Mouse (Mus musculus) CD4-positive helper T cell, adult 2 months (primary cell): ENCODE measurements at regions not wholly inside any gene's neighbourhood (a gene's known extent, or its start where the extent isn't known, plus 50 kb on each side); places are given as distances from the start of the nearest gene placed in this dataset.
"Not testable (repeated sequence)": the region's sequence is repeated elsewhere in the genome, so short reads cannot be mapped to it uniquely, and the experiment has no call there.

Experiments
- DNase-seq: peaks from one replicate; pipeline ENCODE4 v3.0.0-alpha.2; 2012; ENCODE audit warnings: low read depth, missing footprints, low spot score

DNA sequence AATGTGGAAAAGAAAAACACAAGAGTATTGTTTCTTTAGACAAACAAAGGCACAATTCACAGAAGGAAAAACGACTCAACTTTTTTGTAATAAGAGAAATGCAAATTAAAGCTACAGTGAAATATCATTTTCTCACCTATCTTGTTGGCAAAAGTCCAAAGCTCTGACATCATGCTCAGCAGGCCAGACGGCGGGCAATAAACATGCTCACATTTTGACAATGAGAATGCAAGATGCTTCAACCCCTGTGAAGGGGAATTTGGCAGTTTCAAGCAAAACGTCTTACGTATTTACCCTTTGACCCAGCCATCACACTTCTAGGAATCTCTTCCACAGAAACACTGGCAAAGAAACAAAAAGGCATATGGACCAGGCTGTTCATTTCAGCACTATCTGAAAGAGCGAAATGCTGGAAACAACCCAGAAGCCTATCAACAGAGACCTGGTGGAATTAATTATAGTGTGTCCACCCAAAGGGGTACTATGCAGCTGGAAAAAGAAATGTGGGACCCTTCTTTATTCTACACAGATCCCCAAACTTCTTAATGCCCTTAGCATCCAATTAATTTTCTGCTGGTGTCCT is 203.4 kb upstream of the 2610301B20Rik start:
- no peak for DNase-seq

DNA sequence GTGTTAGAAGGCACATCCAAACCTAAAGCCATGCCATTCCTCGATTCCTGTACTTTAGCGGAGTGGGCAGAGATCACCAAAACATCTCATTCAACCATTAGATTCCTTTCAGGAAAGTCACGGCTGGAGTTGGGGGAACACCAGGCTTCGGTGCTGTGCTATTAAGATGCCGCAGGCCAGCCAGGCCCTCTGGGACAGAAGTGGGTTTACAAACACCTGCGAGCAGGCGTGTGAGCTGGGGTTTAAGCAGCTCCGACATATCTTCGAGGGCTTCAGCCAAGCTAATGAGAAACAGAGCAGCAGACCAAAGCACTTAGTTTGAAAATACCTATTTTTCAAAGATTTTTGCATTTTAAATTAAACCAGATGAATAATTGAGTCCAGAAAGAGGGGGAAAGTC is 183.2 kb upstream of the 2610301B20Rik start:
- DNase-seq, result no peak

- DNase-seq, result no peak
Measured at GRCm38 (mm10) chr4:10692860-10693259, 181.4 kb upstream of the 2610301B20Rik start.

- DNase-seq, result no peak
Measured at GRCm38 (mm10) chr4:10693446-10694105, 180.7 kb upstream of the 2610301B20Rik start.

DNA sequence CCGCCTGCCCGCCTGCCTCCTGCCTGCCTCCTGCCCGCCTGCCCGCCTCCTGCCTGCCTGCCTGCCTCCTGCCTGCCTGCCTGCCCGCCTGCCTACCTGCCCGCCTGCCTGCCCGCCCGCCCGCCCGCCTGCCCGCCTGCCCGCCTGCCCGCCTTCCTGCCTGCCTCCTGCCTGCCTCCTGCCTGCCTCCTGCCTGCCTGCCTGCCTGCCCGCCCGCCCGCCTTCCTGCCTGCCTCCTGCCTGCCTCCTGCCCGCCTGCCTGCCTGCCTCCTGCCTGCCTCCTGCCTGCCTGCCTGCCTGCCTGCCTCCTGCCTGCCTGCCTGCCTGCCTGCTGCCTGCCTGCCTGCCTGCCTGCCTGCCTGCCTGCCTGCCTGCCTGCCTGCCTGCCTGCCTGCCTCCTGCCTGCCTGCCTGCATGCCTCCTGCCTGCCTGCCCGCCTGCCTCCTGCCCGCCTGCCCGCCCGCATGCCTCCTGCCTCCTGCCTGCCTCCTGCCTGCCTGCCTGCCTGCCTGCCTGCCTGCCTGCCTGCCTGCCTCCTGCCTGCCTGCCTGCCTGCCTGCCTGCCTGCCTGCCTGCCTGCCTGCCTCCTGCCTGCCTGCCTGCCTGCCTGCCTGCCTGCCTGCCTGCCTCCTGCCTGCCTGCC is 180.1 kb upstream of the 2610301B20Rik start:
- not testable (repeated sequence) for DNase-seq

DNA sequence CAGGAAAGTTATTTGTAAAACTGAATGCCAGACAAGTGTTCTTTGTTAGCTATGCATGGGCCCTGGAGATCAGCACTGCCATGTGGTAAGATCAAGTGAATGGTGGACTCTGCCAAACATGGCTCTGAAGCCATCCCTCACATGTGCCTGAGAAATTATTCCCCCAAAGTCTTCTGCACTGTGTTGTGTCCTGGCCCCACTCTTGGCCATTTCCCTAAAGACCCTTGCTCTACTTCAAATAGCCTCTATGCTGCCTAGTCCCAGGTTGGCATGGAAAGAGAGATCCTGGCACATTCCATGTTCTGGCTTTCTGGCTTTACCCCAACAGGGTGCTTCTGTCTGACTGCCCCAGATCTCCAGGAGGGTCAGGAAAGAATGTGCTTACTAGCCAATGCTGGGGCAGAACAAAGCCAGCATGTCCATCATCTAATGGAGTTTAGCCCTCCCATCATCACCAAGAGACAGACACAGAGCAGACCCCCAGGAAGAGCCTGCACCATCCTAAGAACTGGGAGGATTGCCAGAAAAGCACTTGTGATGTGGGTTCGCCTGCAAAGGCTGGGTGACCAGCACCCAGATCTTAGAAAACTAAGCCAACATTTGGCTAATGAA is 177.0 kb upstream of the 2610301B20Rik start:
- DNase-seq, result no peak

DNA sequence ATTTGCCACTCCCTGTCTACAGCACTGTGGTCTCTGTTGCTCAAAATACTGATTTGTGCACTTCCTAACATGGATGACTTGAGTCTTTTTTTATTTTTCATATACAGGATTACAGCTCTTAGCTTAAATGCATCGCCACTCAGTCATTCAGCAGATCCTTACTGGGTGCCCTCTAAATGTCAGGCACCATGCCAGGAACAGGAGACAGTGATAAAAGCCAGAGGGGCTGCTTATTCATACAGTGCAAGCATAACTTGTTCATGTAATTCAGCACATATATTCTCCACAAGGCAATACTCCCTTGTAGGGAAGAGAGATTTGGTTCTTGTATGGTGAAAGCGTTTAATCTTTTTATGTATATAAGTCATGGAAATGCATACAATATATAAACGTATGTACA is 175.7 kb upstream of the 2610301B20Rik start:
- DNase-seq, result no peak

DNA sequence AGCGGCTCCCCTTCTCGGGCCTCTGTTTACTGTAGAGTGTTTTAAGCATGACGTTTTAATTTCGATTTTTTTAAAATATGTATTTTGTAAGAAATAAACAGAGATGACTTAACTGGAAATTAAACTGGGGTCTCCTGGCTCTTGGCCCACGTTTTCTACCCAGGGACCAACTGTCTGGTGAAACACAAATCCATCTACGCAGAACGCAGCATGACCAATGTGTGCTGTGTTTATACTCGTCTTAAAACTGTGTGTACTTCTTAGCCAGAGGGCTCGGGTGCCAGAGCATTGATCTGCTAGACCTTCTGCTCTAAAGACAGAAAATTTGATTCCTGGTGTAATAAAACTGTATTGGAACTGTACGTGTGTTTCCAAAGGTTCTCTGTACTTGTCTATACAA is 172.8 kb upstream of the 2610301B20Rik start:
- no peak for DNase-seq

GRCm38 (mm10) chr4:10703212-10703611 is 171.1 kb upstream of the 2610301B20Rik start:
- no peak for DNase-seq

GRCm38 (mm10) chr4:10707016-10707657 is 167.2 kb upstream of the 2610301B20Rik start:
- DNase-seq, result no peak

- no peak for DNase-seq
Measured at GRCm38 (mm10) chr4:10707658-10708056, 166.6 kb upstream of the 2610301B20Rik start.

DNA sequence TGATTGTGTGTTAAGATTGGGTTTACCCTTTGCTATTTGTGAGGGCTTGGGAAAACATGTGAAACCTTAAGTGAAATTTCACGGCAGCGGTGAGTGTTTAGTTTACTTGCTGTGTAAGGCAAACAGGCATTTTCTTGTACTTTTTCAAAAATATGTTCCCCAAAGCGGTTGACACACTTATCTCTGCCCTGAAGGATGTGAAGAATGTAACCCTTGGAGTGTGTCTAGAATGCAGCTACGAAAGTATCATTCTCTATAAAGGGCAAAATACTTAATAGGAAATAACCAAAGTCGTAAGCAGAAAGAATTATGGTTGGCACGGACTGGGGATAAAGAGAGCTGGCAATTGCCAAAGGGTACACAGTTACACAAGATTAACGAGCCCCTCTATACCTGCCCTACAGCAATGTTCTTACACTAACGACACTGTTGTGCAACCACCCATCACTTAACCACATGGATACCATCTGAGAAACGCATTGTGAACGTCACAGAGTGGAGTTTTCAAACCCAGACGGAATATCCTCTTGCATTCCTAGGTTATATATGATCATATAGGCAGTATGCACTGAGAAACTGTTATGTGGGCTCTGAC is 162.3 kb upstream of the 2610301B20Rik start:
- no peak for DNase-seq

DNA sequence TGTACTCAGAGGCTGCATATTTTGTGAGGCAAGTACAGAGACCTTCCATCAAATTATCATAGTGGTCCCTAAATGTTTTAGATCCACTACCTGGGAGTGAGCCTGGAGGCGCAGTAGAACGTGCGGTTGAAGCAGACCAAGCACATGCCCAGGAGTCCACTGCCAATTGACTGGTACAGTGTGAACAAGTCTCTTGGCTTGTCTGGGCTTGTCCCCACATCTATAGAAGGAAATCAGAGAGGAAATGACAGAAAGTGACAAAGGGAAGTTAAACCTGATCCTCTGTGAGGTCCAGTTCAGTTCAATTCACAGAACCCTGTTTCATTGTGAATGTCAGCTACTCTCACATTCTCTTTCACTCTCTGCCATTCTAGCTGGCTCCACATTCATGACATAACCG is 151.0 kb upstream of the 2610301B20Rik start:
- no peak for DNase-seq

- DNase-seq, result no peak
Measured at GRCm38 (mm10) chr4:10727894-10728293, 146.4 kb upstream of the 2610301B20Rik start.

DNA sequence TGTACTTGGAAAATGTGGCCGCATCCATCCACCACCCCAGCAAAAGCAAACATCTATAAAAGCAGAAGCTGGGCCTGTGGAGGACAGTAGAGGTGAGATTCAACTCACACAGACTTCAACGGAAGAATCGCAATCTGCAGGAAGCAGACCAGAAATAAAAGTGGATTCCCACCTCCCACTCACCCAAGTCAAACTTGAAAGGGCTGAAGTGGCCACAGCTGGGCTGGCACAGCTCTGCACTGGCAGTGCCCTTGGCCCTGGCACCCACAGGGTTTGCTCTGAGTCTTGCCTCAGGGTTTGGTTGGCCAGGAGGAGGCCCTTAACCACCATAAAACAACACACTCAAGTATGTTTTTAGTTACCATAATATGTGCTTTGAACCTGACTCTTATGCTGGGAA is 129.1 kb upstream of the 2610301B20Rik start:
- DNase-seq, result no peak

GRCm38 (mm10) chr4:10748816-10749215 is 125.5 kb upstream of the 2610301B20Rik start:
- DNase-seq, result no peak

DNA sequence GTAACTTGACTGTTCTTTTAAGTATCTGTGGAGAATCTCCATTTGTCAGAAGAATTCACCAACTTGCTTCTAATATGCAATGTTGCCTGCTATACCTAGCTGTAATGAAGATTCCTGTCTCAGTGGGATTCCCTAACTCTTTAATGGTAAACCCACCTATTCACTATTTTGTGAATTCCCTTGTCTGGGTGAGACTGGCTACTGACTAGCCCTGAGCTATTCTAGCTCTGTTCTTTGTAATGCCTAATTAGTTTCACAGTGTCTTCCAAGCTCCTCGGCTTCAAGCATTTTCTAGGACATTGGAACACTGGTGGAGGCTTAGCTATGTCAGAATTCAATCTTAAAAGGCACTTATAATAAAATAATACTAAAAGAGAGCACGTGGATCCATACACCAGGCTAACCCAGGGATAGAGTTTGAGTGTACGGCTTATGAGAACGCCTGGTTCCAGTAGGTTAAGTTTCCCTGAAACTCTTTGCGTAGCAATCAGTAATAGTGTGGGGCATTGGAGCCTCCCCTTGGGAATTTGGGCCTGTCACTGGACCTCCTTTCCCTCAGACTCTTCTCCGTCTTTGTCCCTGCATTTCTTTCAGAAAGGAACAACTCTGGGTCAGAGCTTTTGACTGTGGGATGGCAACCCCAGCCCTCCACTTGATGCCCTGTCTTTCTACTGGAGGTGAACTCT is 123.8 kb upstream of the 2610301B20Rik start:
- DNase-seq, result not testable (repeated sequence)

GRCm38 (mm10) chr4:10753176-10753575 is 121.1 kb upstream of the 2610301B20Rik start:
- DNase-seq, result peak; percentile 39

- DNase-seq, result no peak
Measured at GRCm38 (mm10) chr4:10759491-10759890, 114.8 kb upstream of the 2610301B20Rik start.

- DNase-seq, result no peak
Measured at GRCm38 (mm10) chr4:10767676-10768075, 106.6 kb upstream of the 2610301B20Rik start.

- peak; percentile 91 for DNase-seq
Measured at GRCm38 (mm10) chr4:10770026-10770643, 104.2 kb upstream of the 2610301B20Rik start.
